Mouse (Mus musculus): ENCODE measurements around the gene Tgm2.

Tgm2 gene

DNA sequence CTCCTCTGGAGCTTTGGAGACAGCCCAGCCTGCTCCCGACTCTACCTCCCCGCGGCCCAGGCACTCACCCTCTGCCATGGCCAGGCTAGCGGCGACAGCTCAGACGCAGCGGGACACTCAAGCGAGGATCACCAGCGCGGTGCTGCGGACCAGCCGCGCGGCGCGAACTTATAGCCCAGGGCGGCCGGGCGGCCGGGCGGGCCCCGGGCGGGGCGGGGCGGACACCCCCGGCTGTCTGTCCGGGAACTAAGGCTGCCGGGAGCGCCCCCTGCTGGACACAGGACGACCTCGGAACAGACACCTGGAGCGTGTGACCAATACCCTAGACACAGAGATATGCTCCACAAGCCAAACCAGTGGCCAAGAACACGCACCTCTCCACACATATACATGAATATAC, at the start of gene Tgm2:
Gene Tgm2 (minus strand): TSS at position 214 of the 400 bp plus-strand sequence.
- DNase-seq (ENCODE audit: low spot score): peak; percentile 67

DNA sequence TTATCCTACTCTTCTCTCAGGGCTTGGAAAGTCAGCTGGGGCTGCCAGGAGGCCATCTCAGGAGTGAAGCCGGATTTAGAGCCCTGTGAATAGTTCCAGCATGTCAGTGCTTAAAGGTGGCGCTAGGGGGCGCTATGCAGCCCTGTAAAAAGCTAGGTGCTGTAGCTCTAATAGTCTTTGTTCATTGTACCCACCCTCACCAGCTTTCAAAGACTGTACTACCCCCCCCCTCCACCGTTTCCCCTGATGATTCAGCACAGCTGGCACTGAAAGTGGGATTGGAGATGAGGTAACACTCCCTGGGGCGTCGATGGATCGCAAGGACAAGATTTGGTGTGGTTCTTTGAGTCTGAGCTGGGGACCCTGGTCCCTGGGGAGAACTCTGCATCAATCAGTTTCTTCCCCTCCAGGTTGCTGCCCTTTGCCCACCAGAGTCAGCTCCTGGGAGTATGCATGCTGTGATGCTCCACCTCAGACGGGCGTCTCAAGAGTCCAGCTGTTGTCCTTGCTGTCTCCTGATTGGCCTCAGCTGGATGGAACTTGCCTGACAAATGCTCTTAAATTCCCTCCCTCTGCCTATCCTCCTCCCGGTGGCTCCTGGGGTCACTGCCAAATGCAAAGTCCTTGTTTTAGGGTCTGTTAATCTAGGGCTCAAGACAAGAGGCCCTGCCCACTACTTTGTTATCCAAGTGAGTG, 48.9 kb upstream of the Tgm2 start:
- DNase-seq (ENCODE audit: low spot score): no peak

DNA sequence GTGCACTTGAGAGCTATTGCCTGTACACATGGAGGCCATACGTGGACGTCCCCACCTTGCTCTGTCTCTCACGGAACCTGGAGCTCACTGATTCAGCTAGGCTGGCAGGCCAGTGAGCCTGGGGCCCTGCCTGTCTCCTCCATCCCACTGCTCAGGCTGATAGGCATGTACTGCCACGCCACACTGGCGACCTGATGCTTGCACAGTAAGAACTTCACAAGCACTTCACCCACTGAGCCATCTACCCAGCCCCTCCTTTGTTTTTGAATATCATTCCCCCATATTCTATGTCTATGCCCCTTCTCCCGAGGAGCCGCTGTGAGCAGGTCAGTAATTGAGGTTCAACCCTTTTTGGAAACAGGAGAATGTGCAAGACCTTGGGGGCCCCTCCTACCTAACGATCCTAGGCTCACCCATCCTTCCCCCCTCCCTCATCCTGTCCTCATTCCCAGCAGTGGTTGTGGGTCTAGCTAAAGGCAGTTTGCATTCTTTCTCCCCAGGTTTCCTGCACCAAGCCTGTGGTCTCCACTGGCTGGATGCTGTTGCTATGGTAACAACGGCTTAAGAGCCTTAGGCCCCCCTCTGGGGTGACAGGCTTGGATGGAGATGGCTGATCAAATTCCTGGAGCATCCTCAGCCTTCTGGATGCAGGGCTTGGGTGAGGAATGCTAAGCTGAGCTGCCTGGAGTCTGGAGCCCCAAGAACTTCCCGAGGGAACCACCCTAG, 47.5 kb upstream of the Tgm2 start:
- DNase-seq (ENCODE audit: low spot score): no peak

DNA sequence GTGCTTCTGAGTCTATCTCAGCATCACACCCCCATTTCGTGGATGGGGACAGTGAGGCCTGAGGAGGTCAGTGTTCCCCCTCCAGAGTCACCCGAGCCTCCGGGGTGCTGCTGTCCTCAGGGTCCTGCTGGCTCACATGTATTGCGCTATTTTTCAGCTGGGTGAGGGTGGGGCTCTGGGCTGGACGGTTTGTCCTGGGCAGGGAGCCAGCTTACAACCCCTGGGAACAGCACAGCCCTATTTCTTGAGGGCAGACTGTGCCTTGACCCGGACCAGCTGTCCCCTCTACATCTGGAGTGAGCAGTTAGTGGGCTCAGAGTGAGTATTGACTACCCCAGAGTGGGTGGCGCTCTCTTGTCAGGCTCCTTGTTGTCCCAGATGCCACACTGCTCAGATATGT, 44.9 kb upstream of the Tgm2 start:
- peak; percentile 50 for DNase-seq (ENCODE audit: low spot score)

DNA sequence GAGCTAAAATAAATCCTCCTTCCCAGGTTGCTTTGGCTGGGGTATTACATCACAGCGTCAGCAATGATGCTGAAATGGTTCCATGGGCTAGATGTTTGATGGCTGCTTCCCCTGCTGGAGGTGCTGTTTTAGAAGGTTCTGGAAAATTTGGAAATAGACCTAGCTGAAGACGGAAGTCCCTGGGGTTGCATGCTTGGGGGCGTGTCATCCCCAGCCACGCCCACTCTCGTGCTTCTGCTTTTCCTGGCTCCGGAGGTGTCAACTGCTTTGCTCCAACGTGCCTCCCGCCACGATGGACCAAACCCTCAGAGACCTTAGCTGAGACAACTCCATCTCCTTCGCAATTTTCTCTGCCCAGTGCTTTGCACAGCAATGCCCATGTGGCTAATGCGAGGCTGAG, 43.2 kb upstream of the Tgm2 start:
- DNase-seq (ENCODE audit: low spot score): no peak

DNA sequence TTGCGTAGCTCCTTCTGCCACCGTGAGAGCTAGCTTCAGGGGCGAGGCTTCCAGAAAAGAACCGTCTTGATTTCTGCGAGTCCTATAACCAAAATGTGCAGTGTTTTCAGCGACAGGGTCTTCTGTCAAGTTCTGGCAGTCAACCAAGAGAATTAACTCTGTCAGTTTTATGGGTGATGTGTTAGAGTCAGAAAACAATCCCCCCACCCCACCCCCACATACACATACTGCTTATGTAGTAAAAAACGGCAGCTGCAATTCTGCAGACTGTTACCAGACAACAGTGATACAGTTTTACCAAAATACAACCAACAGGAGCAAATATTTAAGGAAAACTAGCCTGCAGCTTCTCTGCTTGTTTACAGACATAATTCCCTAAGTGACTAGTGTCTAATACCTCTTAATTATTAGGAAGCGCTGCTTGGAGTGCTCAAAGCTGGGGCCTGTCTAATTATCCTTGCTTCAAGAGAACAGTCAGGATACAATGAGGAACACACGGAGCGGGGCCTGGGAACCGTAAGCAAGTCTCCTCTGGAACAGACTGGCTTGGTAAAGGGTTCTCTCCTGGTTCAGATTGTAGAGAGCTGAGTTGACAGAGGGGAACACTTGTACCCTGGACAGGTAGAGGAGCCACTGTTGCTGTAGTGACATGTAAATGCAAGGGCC, 40.1 kb upstream of the Tgm2 start:
- DNase-seq (ENCODE audit: low spot score): no peak

DNA sequence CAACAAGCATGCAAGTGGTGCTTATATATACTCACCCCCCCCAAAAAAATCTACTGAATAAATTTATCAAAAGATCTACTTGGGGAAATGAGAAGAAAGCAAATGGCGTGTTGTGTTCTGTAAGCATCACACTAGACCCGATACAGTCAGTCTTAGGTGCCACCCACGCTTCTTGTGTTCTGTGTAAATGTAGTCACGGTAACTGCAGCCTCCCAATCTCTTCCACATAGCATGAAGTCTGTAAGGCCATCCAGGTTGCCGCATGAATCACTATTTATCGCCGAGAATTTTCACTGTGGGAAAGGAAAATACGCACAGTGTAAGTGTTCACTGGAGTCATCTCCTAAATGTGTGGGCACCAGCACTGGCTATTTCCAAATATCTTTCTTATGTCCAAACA, 37.0 kb upstream of the Tgm2 start:
- DNase-seq (ENCODE audit: low spot score): no peak

DNA sequence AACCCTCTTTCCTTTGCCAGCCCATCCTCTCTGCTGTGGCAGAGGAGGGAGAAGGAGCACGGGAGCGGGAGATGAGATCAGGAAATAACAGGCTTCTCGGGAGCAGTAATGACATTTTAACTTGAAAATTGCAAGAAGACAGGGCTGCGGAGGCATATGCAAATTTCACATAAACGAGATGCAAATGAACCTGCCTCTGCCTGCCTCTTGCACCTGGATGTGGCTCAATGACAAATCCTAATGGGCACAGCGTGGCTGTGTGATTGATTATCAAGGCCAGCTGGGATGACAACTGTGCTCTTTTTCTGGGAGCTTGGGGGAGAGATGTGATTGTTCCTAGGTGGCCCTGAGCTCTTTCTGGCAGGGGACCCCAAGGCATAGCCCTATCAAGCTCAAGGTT, 35.7 kb upstream of the Tgm2 start:
- DNase-seq (ENCODE audit: low spot score): no peak

DNA sequence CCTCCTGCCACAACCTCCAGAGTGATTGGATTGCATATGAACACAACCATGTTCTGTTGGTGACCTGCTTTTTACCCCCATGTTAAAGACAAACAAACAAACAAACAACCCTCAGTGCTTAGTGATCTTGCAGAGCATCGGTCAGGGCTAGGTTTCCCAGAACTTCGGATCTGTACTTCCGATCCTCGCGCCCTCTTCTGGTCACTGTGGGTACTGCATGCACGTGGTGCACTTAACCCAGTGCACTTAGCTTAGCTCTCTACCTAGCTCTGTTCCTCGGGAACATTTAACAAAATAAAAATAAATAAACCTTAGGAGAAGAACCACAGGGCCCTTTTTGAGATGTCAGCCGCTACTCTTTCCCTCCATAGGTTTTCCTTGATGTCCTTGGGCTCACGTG, 34.6 kb upstream of the Tgm2 start:
- no peak for DNase-seq (ENCODE audit: low spot score)

DNA sequence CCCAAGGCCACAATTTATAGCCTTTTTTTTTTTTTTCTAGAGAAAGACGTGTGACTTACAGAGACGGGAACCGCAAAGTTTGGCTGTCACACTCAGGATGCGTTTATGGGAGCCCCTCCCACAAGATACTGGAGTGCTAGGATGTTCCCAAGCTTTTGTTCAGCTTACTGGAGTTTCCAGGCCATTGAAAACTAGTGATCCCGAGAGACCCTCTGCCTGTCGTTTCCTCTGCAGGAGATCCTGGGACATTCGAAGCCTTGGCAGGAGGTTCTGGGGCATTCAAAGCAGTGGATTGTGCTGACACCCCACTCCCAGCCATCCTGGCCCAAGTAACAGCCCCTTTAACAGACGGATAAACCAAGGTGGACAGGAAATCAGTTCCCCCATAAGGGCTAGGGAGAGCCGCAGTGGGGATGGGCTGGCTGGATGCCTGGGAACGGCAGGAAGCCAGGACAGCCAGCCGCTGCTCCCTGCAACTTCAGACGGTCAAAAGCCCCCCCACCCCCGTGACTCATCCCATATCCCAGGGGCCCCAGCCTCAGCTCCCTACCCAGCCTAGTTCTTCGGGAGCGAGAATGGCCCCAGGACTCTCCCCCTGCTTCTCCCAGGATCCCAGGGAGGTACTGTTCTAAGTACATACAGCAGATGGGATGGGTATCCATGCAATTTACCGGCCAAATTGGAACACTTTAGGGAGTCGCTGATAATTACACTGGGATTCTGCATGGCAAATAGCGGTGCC, 33.3 kb upstream of the Tgm2 start:
- DNase-seq (ENCODE audit: low spot score): no peak

DNA sequence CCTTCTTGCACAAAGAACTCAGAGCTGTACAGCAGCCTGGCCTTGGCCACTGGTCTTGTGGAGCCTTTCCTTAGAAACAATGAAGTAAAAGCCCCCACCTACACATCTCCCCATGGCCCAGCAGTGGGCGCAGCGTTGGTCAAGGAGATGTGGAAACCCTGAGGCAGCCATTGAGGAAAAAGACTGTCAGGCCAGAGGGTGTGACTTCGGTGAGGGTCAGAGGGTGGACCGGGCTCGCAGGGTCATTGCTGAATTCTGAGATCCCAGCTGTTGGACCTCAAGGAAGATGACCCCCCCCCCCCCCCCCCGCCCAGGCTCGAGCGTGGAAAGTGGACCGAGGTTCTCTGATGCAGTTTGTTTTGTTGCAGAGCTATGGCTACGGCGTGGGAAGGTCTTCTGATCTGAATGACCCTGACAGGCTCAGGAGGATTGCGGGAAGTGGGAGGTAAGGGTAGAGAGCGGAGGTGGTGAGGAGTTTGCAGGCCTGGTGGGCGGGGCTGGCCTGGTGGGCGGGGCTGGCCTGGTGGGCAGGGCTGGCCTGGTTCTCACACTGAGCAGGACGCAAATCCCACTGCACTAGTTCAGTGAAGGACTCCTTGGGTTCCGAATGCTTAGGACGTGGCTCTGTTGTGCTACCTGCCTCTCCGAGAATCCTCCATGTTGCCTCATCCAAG, 32.6 kb upstream of the Tgm2 start:
- DNase-seq (ENCODE audit: low spot score): peak; percentile 69

DNA sequence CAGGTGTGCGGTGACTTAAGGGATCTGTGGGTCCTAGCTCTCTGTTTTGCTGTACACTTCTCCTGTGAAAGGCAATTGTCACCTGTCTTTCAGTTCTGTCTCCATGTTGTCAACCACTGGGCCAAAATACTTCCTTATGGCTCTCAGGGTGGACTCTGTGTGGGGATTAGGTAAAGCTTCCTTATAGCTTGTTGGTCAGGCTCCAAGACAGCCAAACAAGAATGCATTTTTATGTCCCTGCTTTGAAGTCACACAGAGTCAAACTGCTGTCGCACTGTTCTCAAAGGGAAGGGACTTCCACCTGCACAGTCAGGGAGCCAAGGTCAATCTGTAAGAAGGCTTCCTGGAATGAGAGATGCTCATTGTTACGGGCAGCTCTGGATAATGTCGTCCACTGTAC, 31.9 kb upstream of the Tgm2 start:
- no peak for DNase-seq (ENCODE audit: low spot score)

DNA sequence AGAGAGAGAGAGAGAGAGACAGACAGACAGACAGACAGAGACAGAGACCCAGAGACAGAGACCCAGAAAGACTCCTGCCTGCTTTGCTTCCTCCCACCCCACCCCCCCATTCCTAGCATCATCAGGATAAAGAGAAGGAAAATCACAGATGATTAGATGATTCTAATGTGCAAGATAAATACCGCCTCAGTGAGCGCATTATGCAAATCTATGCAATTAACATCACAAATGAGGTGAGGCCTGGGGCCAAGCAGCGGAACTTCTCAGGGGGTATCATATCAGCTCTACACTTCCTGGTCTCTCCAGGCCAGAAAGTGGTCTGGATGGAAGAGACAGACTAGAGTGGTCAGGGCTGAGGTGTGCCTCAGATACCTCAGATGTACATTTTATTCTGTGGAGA, 31.3 kb upstream of the Tgm2 start:
- DNase-seq (ENCODE audit: low spot score): no peak

DNA sequence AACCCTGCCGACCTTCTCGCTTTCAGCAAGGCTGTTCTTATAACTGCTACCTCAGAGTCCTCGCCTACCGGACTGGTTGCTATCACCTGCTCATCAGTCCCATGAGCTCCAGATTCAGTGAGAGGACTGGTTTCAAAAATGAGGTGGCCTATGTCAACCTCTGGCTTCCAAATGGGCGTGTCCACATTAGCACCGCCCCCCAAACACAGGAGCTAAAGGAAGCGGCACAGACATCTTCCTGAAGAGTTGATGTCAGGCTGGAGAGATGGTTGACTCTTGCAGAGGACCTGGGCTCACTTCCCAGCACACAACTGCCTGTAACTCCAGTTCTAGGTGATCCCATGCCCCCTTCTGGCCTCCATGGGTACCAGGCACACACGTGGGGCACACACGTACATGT, 30.5 kb upstream of the Tgm2 start:
- DNase-seq (ENCODE audit: low spot score): no peak

DNA sequence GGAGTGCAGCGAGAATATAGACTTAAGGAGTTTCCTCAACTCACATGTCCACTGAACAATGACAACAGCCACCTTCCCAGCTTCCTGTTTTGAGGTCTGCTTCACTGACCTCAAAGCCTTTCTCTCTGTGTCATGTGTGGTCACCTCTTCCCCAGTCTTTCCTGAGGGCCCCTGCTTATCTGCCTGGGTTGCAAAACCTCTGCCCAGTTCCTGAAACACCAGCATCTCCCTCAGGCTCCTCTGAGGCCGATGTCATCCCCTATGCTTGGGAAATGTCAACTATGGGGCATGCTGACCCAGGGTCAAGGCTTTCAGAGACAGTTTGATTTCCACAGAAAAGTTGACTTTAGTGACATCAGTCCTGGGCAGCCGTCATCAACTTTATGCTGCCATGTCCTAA, 29.2 kb upstream of the Tgm2 start:
- no peak for DNase-seq (ENCODE audit: low spot score)

DNA sequence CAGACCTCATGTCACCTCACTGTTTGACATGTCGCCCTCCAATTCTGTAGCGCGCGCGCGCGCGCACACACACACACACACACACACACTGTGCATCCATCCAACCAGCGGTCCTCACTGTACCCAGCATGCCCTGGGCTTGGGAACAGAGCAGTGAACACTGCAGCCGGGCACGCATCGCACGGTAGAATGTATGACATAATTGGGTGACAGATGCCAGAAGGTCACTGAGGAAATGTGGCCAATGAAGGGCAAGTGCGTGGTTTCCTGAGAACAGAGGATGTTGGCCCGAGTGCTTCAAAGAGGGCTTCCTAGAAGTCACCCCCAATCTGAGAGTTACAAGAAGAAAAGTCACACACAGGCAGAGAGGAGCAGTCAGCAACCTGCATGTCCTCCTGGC, 28.7 kb upstream of the Tgm2 start:
- no peak for DNase-seq (ENCODE audit: low spot score)

DNA sequence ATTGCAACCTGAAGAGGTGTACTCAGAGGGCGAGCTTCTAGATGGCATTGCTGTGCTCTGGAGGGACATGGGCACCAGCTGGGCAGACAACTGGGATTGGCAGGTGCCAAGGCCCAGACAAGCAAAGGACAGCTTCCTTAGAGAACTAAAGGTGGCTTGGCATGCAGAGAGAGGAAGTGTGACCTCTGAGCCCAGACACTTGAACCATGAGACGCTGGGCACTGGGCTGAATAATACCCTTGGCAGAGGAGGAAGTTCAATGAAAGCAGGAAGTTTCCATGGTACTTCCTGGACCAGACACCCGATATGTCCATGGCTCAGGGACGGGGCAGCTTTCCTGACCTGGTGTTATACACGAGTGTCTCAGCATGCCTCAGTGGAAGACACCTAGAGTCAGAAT, 28.2 kb upstream of the Tgm2 start:
- DNase-seq (ENCODE audit: low spot score): no peak

DNA sequence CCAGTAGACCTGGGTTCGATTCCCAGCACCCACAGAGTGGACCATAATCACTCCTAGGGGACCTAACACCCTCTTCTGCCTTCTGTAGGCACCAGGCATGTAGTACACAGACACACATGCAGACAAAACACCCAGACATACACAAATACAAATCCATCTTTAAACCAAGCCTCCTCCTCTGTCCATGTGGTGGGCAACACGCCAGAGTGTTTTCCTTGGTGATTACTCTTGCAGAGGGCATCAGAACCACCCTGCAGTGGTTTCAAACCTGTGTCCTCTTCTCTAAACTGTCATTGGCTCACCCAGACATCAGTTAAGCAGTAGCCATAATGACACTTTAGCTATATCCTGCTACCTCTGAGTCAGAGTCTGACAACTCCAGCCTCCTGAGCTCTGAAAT, 24.2 kb upstream of the Tgm2 start:
- no peak for DNase-seq (ENCODE audit: low spot score)

DNA sequence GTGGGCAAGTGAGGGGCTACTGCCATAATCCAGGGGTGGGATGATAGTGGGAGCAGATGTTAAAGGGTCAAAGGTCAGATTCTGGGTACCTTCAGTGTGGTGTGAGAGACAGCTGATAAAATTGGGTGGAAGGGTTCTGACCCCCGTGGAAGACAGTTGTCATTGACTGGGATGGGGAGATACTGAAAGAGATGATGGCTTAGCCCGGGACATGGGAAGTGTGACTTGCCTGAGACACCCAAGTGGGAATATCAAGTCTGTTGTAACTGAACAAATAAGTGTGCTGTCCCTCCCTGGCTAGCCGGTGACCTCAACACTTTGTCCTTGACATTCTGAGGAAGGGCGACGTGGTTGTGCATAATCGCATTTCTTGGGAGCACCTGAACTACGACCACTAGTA, 23.5 kb upstream of the Tgm2 start:
- no peak for DNase-seq (ENCODE audit: low spot score)

DNA sequence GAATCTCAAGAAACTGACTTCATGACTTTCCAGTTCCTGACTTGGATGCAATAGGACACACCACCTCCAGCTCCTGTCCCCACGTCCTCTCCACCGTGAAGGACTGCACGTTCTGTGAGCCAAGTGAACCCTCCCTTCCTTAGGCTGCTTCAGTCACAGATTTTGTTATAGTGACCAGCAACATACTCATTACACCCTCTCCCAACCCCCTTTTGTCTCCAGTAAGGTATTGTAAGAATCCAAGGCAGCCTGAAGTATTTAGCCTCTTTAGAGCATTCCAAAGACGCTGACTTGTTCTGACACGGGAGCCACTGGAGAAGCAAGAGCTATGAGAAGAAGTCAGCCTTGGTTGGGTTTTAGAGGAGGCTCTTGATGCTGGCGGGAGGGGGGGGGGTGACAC, 23.1 kb upstream of the Tgm2 start:
- DNase-seq (ENCODE audit: low spot score): no peak

DNA sequence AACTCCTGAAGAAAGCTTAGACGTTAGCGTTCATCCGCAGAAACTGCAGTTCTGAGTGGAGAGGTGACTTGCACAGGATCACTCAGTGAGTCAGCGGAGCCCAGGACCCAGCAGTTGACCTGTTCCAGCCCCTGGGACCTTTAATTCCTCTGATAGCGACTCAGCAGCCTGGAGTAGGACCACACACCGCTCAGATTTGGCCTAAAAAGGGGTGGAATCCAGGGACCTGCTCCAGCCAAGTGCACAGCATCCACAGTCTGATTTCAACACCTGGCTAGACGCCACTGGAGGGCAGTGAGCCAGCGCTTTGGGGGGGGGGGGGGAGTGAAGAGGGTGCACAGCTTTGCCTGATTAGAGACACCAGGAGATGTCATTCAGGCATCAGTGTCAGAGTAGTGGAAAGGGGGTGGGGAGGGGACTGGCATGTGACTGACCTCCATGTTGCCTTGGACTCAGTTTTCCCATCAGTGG, 22.5 kb upstream of the Tgm2 start:
- no peak for DNase-seq (ENCODE audit: low spot score)
